Mouse (Mus musculus) embryonic facial prominence, embryonic 10.5 days (tissue): ENCODE measurements around the gene Myo9b. TPM values are rescaled to one million over a fixed set of nuclear protein-coding genes. Genes with fewer than 3 reads are reported as not detected.
A peak's percentile ranks its signal among the peaks of the same experiment; 100 is the strongest.

Experiments used
- DNase-seq: peaks from one replicate; pipeline ENCODE4 v3.0.0-alpha.2; 2017; ENCODE audit warnings: low spot score
- H3K27ac ChIP-seq: fragments of 300-500 bp; sonication (generic); replicated peaks from 2 replicates; pipeline ENCODE4 v1.5.1; 2016; ENCODE audit warnings: mild to moderate bottlenecking
- H3K27me3 ChIP-seq: fragments of 300-500 bp; sonication (generic); replicated peaks from 2 replicates; pipeline ENCODE4 v1.6.1; 2016; ENCODE audit warnings: low read depth, mild to moderate bottlenecking; ENCODE audit not compliant: poor library complexity, severe bottlenecking
- H3K36me3 ChIP-seq: fragments of 300-500 bp; sonication (generic); replicated peaks from 2 replicates; pipeline ENCODE4 v1.6.1; 2016; ENCODE audit warnings: mild to moderate bottlenecking, moderate library complexity
- H3K4me1 ChIP-seq: fragments of 300-500 bp; sonication (generic); 2 replicates; pipeline ENCODE4 v1.6.1; 2016
- H3K4me3 ChIP-seq: fragments of 300-500 bp; sonication (generic); 2 replicates; pipeline ENCODE4 v1.5.1; 2016; ENCODE audit warnings: mild to moderate bottlenecking, moderate library complexity
- H3K9me3 ChIP-seq: fragments of 300-500 bp; sonication (generic); 2 replicates; pipeline ENCODE4 v1.6.1; 2016; ENCODE audit warnings: mild to moderate bottlenecking
- WGBS: fragments of 180-500 bp; shearing (Covaris S2); methylation state at CpG from one replicate; pipeline ENCODE4 v1.1.7; 2016; 5-methylcytosine and 5-hydroxymethylcytosine counted together
- polyA plus RNA-seq: library from polyadenylated mRNA; unstranded; fragments of >200 nt; fragmentation: Nextera tagmentation; extraction: Ambion mirVana; gene quantifications from 2 replicates; pipeline ENCODE4 v1.2.1, GENCODE M21; 2016

Myo9b gene
- polyA plus RNA-seq, 1 experiment from 2014 or later = 27.9 TPM

DNA sequence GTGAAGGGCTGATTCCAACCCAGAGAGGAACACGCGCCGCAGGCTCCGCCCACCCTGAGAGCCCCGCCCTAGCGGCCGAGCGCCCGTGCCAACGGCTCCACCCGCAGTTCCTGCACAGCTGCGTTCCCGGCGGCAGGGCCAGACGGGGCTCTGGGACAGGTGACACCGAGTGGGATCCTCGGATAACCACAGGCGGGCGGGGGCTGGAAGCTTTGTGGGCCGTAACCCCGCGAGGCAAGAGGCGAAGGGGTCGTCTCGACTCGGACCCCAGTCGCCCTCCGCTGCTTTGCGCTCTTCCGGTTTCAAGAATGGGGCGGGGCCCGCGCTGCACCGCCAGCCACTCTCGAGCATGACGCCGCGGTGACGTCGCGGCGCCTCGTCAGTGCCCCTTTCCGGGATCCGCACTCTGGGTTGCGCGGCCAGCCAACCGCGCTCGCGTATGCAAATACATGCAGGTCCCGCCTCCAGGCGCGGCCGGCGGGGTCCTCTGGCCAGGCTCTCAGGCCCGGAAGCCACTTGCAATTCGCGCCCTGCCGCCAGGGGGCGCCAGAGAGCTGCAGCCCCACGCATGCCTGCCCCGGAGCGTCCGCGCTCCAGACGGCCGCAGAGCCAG is 98.8 kb downstream of the Myo9b start, which contains the start of gene Ocel1:
Ocel1 (plus strand) TSS at position 63 of the 613 bp plus-strand sequence.
- H3K4me3 ChIP-seq = peak within 1 kb of the TSS; percentile 75
- peaks cover 3% of the 10 kb centered on the region; the same call in 1 of the 2 replicates for H3K27me3 ChIP-seq
- peaks cover 54% of the 10 kb centered on the region for H3K36me3 ChIP-seq
- H3K9me3 ChIP-seq = no peaks in the 10 kb centered on the region
- peaks cover 43% of the 10 kb centered on the region for H3K4me1 ChIP-seq
- H3K27ac ChIP-seq = peak within 1 kb of the TSS; percentile 81
- DNase-seq = peak; percentile 98
- under 1% methylated on average over 68 of the region's 68 CpGs for WGBS

DNA sequence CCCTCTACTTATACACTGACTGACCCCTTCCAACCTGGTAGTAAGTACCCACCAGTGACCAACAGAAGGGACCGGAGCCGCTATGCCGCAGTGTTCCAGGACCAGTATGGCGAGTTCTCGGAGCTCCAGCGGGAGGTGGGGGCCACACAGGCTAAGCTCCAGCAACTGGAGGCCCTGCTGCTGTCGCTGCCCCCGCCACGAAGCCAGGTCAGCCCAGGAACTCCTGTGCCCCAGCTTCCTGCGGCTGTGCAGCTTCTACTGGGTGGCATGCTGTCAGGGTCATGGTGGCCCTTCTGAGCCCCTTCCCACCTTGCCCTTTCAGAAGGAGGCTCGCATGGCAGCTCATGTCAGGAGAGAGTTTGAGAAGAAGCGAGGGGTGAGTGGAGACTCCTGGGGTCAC is 99.9 kb downstream of the Myo9b start:
- Histone ChIP-seq H3K27me3 (peaks cover 14% of the 10 kb centered on the region), H3K4me1 (peaks cover 49% of the 10 kb centered on the region), H3K9me3 (no peaks in the 10 kb centered on the region), H3K4me3 (no peak overlapping the region), H3K27ac (no peak overlapping the region), H3K36me3 (peaks cover 64% of the 10 kb centered on the region)
- 83% methylated on average over 12 of the region's 12 CpGs for WGBS
- no peak for DNase-seq

GRCm38 (mm10) chr8:71373000-71373399 is 100.5 kb downstream of the Myo9b start:
- WGBS = 89% methylated on average over 3 of the region's 3 CpGs
- peaks cover 49% of the 10 kb centered on the region for H3K4me1 ChIP-seq

DNA sequence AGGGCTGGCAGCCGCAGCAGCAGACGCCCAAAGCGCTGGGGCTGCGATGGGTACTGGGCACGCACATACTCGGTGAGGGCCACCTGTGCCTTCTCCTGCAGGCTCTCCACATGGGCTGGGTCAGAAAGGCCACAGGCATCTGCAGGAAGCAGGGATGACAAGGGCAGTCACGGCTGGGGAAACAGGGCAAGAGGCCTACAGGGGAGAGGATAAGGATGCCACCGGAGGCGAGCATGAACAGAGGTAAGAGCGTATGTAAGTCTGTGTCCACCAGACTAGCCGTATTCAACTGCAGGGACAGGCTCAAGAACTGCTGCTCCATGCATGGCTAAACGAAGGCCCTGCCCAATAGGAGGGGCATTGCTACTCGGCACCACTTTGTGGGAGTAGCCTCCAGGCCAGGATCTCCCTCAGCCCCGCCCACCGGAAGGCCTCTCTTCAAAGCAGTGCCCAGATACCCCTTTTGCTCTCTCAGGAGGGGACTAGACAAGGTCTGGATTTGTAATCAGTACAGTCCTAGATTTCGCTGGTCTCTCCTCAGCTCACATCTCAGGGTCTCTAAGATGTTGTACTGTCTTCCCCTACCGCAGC is 102.2 kb downstream of the Myo9b start:
- Histone ChIP-seq H3K9me3 (no peaks in the 10 kb centered on the region), H3K27ac (no peak overlapping the region), H3K4me3 (no peak overlapping the region), H3K36me3 (peaks cover 72% of the 10 kb centered on the region), H3K4me1 (peaks cover 60% of the 10 kb centered on the region), H3K27me3 (peaks cover 19% of the 10 kb centered on the region)
- WGBS = 79% methylated on average over 17 of the region's 17 CpGs
- DNase-seq = no peak

More at GRCm38 (mm10) chr8:71373000-71373399, 100.5 kb downstream of the Myo9b start:
- H3K36me3 ChIP-seq = peaks cover 70% of the 10 kb centered on the region
- no peak overlapping the region for H3K27ac ChIP-seq
- H3K9me3 ChIP-seq = no peaks in the 10 kb centered on the region
- H3K27me3 ChIP-seq = peaks cover 19% of the 10 kb centered on the region
- no peak for DNase-seq
- H3K4me3 ChIP-seq = no peak overlapping the region

GRCm38 (mm10) chr8:71375581-71376422 is 103.3 kb downstream of the Myo9b start:
- peaks cover 68% of the 10 kb centered on the region for H3K4me1 ChIP-seq
- H3K27ac ChIP-seq = peak overlapping the region; percentile 72
- WGBS = 8% methylated on average over 74 of the region's 74 CpGs
- DNase-seq = peak; percentile 74
- no peaks in the 10 kb centered on the region for H3K9me3 ChIP-seq
- peaks cover 19% of the 10 kb centered on the region for H3K27me3 ChIP-seq
- H3K36me3 ChIP-seq = peaks cover 70% of the 10 kb centered on the region
- peak overlapping the region; percentile 52 for H3K4me3 ChIP-seq

DNA sequence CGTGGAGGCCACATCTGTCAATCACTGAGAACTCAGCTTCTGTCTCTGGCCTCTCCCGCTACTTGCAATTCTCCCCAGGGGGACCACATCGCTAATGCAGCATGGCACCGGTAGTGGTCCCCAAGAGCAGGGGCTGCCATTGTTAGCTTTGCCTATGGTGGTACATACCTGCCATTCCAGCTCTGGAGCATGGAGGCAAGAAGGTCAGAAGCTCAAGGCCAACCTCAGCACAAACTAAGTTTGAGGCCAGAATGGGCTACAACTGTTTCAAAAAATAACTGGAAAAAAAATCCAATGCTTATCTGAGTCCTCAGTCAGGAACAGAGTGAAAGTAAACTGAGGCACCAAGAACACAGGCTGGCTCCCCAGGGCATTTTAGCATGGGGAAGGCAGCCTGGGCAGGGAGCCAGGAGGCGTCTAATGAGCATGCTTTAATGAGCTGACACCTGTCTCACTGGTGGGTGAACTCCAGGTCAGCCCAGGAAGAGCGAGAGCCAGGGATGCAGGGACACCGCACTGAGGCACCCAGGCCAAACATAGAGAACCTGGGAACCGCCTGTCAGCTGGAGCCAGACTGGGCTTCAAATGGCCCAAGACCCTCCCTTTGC is 104.0 kb downstream of the Myo9b start:
- Histone ChIP-seq H3K9me3 (no peaks in the 10 kb centered on the region), H3K4me1 (peaks cover 71% of the 10 kb centered on the region), H3K36me3 (peaks cover 70% of the 10 kb centered on the region), H3K4me3 (peak overlapping the region; percentile 52), H3K27ac (peak overlapping the region; percentile 72; the same call in 1 of the 2 replicates), H3K27me3 (peaks cover 19% of the 10 kb centered on the region)
- WGBS = 50% methylated on average over 8 of the region's 8 CpGs
- no peak for DNase-seq

- WGBS = 44% methylated on average over 4 of the region's 4 CpGs
- DNase-seq = no peak
- Histone ChIP-seq H3K27me3 (peaks cover 19% of the 10 kb centered on the region), H3K9me3 (no peaks in the 10 kb centered on the region), H3K4me3 (peak overlapping the region; percentile 82), H3K36me3 (peaks cover 51% of the 10 kb centered on the region), H3K4me1 (peaks cover 88% of the 10 kb centered on the region), H3K27ac (peak overlapping the region; percentile 97)
Measured at GRCm38 (mm10) chr8:71379008-71379407, 106.5 kb downstream of the Myo9b start.

GRCm38 (mm10) chr8:71379512-71380075 is 107.1 kb downstream of the Myo9b start:
- H3K27me3 ChIP-seq = peaks cover 19% of the 10 kb centered on the region
- H3K4me1 ChIP-seq = peaks cover 88% of the 10 kb centered on the region
- DNase-seq = no peak
- H3K4me3 ChIP-seq = peak overlapping the region; percentile 82
- H3K27ac ChIP-seq = peak overlapping the region; percentile 97
- no peaks in the 10 kb centered on the region for H3K9me3 ChIP-seq
- 23% methylated on average over 3 of the region's 3 CpGs for WGBS
- H3K36me3 ChIP-seq = peaks cover 45% of the 10 kb centered on the region

DNA sequence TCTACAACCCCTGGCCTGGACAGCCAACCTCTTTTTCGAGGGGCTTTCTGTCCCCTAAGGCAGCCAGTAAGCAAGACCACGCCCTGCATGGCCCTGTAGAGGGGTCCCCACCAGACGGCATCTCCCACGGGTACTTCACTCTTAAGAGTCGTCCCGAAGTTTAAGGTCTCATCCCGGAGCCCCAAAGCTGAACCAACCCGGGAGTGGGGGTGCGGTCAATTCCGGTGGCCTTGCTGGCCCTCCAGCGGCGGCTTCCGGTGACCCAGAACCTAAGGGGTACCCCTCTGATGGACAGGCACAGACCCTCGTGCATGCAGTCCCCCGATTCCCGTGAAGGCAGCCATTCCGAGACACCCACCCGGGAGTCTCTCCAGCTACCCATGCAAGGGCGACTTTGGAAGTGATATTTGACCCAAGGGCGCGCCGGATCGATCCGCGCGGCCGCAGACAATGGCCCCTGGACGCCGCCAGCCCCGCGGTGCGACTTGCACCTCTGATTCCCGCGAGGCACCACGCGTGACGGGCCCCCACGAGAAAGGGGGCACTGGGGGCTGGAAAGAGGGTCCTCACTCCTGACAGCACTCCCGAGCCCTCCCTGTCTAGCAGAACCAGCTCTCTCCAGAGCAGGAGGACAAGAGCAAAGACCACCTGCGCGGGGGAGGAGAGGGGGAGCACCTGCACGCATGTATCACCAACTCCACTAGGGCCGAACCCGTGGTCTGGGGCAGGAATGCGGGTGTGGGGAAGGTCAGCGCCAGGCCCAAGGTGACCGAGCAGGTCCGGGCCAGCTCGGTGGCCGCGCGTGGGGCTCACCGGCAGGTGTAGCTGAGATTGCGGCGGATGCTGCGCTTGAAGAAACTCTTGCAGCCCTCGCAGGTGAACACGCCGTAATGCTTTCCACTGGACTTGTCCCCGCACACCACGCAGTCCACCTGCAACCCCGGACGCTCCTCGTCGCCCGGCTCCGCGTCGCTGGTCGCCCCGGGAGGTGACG is 108.0 kb downstream of the Myo9b start:
- peak; percentile 63 for DNase-seq
- Histone ChIP-seq H3K27me3 (peaks cover 19% of the 10 kb centered on the region), H3K36me3 (peaks cover 36% of the 10 kb centered on the region), H3K9me3 (no peaks in the 10 kb centered on the region), H3K4me3 (peak overlapping the region; percentile 82), H3K4me1 (peaks cover 79% of the 10 kb centered on the region), H3K27ac (peak overlapping the region; percentile 97)
- WGBS = 1% methylated on average over 72 of the region's 72 CpGs

DNA sequence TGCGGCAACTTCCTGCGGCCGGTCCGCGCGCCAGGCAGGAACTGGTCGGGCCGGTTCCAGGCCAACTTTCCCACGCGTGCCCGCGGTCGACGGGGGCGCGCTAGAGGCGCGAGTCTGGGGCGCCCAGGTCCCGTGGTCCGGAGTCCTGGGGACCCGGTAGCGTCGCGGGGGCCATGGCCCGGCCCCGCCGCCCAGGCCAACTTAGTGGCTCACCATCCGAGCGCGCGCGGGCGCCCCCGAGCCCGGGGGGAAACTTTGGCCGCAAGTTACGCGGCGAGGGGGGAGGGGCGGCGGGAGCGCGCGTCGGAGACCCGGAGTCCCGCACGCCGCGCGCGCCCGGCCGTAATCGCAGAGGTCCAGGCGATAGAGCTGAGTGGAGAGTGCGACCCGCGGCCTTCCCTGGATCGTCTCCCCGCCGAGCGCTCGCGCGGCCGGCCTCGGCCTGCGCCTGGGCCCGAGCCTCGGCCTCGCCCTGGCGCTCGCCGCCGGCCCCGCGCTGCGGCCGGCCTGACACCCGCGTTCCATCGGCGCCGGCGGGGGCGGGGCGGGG is 109.0 kb downstream of the Myo9b start, which contains the start of gene Nr2f6:
Nr2f6 (minus strand) TSS at position 540 of the 550 bp plus-strand sequence.
- Histone ChIP-seq H3K27me3 (peaks cover 14% of the 10 kb centered on the region), H3K4me3 (peak within 1 kb of the TSS; percentile 82), H3K4me1 (peaks cover 71% of the 10 kb centered on the region), H3K9me3 (no peaks in the 10 kb centered on the region), H3K36me3 (peaks cover 28% of the 10 kb centered on the region), H3K27ac (peak within 1 kb of the TSS; percentile 97)
- WGBS = 4% methylated on average over 89 of the region's 89 CpGs
- DNase-seq = peak; percentile 88
